Mouse (Mus musculus): ENCODE results near the gene Krt26. TPM values are rescaled to one million over a fixed set of nuclear protein-coding genes. Genes with fewer than 3 reads are reported as not detected.
A peak's percentile ranks its signal among the peaks of the same experiment; 100 is the strongest.

Krt26 gene
- polyA plus RNA-seq (2011; ENCODE audit: insufficient read depth, insufficient read length, low read depth, missing spikeins): not detected in 2 replicates

DNA sequence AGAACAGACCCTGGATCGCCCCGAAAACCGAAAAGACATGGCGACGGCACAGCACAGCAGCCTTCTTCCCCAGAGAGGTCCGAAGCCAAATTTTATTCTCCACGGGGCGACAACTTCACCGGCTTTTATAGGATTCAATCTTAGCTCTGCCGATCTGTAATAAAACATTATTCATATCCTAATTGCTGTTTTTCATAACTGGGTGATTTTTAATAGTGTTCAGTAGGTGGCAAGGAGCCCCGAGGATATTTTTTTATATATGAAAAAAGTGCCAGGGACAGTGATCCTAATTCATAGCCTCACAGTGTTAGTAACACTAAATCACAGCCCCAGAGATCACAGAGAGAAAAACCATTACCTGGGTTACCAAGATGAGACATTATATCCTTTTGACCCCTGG, at the start of gene Krt26:
TSS of gene Krt26 (minus strand) at position 101 of the 400 bp plus-strand sequence.
- H3K4me3 ChIP-seq (ENCODE audit: low read depth, low read length): no peak within 1 kb of the TSS
- no peaks in the 10 kb centered on the region for H3K27me3 ChIP-seq (ENCODE audit: control insufficient read depth, insufficient read depth, low read length, poor library complexity, severe bottlenecking)
- H3K36me3 ChIP-seq (ENCODE audit: control insufficient read depth, insufficient read depth, low read length, poor library complexity, severe bottlenecking): no peaks in the 10 kb centered on the region
- no peak within 1 kb of the TSS for H3K27ac ChIP-seq (ENCODE audit: insufficient read depth, low read length)
- no peaks in the 10 kb centered on the region for H3K9me3 ChIP-seq (replicated peaks; ENCODE audit: control insufficient read depth, insufficient read depth, low read length, poor library complexity, severe bottlenecking)
- TF ChIP-seq POLR2A (IDR thresholded peaks at IDR 0.05; ENCODE audit: insufficient read depth, low read length): no peak
- TF ChIP-seq CTCF (IDR thresholded peaks at IDR 0.05; ENCODE audit: low read depth, low read length): no peak
- TF ChIP-seq EP300 (IDR thresholded peaks at IDR 0.05; ENCODE audit: insufficient read depth, low read depth, low read length): no peak
- no peaks in the 10 kb centered on the region for H3K4me1 ChIP-seq (ENCODE audit: control insufficient read depth, insufficient read depth, low read length)
- H3K9ac ChIP-seq (ENCODE audit: low read depth, poor library complexity, severe bottlenecking): no peak within 1 kb of the TSS

DNA sequence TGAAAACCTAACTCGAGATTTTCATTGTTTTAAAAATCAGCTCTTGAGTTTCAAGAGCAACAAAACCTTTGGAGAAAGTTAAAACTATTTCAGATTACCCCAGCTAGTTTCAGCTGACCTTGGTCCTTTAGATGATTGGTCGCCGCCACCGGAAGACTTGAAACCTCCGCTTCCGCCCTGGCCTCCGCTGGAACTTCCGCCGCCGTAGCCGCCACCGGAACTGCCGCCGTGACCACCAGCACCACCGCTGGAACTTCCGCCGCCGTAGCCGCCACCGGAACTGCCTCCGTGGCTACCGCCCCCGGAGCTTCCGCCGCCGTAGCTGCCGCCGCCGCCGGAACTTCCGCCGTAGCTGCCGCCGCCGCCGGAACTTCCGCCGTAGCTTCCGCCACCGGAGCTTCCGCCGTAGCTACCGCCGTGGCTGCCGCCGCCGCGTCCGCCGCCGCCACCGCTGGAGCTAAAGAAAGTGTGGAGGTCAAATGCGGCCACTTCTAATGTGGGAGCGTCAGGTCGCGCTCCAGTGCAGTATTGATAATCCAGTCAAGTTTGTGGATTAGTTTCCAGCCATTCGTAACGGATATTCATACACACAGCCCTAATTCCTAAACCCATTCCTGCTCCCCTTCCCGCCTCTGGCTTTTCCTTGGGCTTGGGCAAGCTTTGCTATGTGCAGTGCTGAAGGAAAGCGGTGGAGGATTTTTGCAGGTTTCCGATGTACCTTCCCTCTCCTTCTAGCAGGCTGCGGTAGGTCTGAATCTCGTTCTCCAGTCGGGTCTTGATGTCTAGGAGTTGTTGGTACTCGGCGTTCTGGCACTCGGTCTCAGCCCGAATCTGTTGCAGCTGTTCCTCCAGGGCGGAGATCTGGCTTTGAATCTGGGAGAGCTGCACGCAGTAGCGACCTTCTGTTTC, 48.3 kb upstream of the Krt26 start:
- TF ChIP-seq CTCF (IDR thresholded peaks at IDR 0.05; ENCODE audit: low read depth, low read length): no peak
- no peak for TF ChIP-seq EP300 (IDR thresholded peaks at IDR 0.05; ENCODE audit: insufficient read depth, low read depth, low read length)
- TF ChIP-seq POLR2A (IDR thresholded peaks at IDR 0.05; ENCODE audit: insufficient read depth, low read length): no peak
- Histone ChIP-seq H3K27ac (ENCODE audit: insufficient read depth, low read length) (peak overlapping the region; percentile 99), H3K36me3 (ENCODE audit: control insufficient read depth, insufficient read depth, low read length, poor library complexity, severe bottlenecking) (no peaks in the 10 kb centered on the region), H3K4me1 (ENCODE audit: control insufficient read depth, insufficient read depth, low read length) (no peaks in the 10 kb centered on the region), H3K9ac (ENCODE audit: low read depth, poor library complexity, severe bottlenecking) (peak overlapping the region; percentile 95), H3K27me3 (ENCODE audit: control insufficient read depth, insufficient read depth, low read length, poor library complexity, severe bottlenecking) (no peaks in the 10 kb centered on the region), H3K4me3 (ENCODE audit: low read depth, low read length) (peak overlapping the region; percentile 98), H3K9me3 (replicated peaks; ENCODE audit: control insufficient read depth, insufficient read depth, low read length, poor library complexity, severe bottlenecking) (no peaks in the 10 kb centered on the region)

DNA sequence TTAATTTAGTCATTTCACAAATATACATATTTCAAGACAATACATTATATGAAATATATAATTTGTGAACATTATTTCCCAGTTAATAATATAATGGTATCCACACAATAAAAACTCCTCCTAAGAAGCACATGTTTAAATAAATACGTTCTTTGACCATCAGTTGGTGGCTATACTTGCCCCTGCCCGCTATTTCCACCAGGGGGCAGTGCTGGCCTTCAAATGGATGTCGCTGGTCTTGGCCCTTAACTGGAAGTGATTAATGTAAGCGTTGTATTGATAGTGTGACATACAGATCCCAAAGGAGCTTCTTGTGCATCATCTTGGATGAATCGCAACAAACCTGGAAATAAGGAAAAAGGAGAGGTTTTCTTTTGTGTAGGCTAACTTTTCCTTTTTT, 41.8 kb upstream of the Krt26 start:
- no peak overlapping the region for H3K4me3 ChIP-seq (ENCODE audit: low read depth, low read length)
- no peak overlapping the region for H3K27ac ChIP-seq (ENCODE audit: insufficient read depth, low read length)
- H3K9ac ChIP-seq (ENCODE audit: low read depth, poor library complexity, severe bottlenecking): no peak overlapping the region
- no peaks in the 10 kb centered on the region for H3K9me3 ChIP-seq (replicated peaks; ENCODE audit: control insufficient read depth, insufficient read depth, low read length, poor library complexity, severe bottlenecking)
- H3K4me1 ChIP-seq (ENCODE audit: control insufficient read depth, insufficient read depth, low read length): no peaks in the 10 kb centered on the region
- H3K36me3 ChIP-seq (ENCODE audit: control insufficient read depth, insufficient read depth, low read length, poor library complexity, severe bottlenecking): no peaks in the 10 kb centered on the region
- TF ChIP-seq POLR2A (IDR thresholded peaks at IDR 0.05; ENCODE audit: insufficient read depth, low read length): no peak
- TF ChIP-seq CTCF (IDR thresholded peaks at IDR 0.05; ENCODE audit: low read depth, low read length): peak; percentile 81
- TF ChIP-seq EP300 (IDR thresholded peaks at IDR 0.05; ENCODE audit: insufficient read depth, low read depth, low read length): no peak
- H3K27me3 ChIP-seq (ENCODE audit: control insufficient read depth, insufficient read depth, low read length, poor library complexity, severe bottlenecking): no peaks in the 10 kb centered on the region

DNA sequence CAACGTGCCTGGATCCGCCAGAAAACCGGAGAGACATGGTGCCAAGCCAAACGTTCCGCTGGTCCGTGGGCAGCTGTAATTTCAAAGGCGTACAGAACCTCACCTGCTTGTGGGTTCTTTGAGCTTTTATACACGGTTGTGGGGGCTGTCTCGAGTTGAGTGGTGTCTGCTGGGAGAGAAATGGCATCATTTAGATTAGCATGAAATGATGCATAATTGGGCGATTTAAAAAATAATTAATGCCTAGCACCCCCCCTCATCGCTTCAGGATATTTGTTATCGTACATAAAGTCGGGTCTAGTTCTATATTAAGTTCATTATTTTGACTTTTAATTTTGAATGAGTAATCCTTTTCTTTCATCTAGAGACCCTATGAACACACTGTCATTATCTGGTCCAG, 37.0 kb upstream of the Krt26 start, which contains the start of gene Krt28:
TSS of gene Krt28 (minus strand) at position 101 of the 400 bp plus-strand sequence.
- H3K4me3 ChIP-seq (ENCODE audit: low read depth, low read length): no peak within 1 kb of the TSS
- no peaks in the 10 kb centered on the region for H3K4me1 ChIP-seq (ENCODE audit: control insufficient read depth, insufficient read depth, low read length)
- no peak within 1 kb of the TSS for H3K9ac ChIP-seq (ENCODE audit: low read depth, poor library complexity, severe bottlenecking)
- no peak for TF ChIP-seq EP300 (IDR thresholded peaks at IDR 0.05; ENCODE audit: insufficient read depth, low read depth, low read length)
- no peak for TF ChIP-seq CTCF (IDR thresholded peaks at IDR 0.05; ENCODE audit: low read depth, low read length)
- no peak for TF ChIP-seq POLR2A (IDR thresholded peaks at IDR 0.05; ENCODE audit: insufficient read depth, low read length)
- no peaks in the 10 kb centered on the region for H3K36me3 ChIP-seq (ENCODE audit: control insufficient read depth, insufficient read depth, low read length, poor library complexity, severe bottlenecking)
- H3K9me3 ChIP-seq (replicated peaks; ENCODE audit: control insufficient read depth, insufficient read depth, low read length, poor library complexity, severe bottlenecking): no peaks in the 10 kb centered on the region
- H3K27me3 ChIP-seq (ENCODE audit: control insufficient read depth, insufficient read depth, low read length, poor library complexity, severe bottlenecking): no peaks in the 10 kb centered on the region
- no peak within 1 kb of the TSS for H3K27ac ChIP-seq (ENCODE audit: insufficient read depth, low read length)

DNA sequence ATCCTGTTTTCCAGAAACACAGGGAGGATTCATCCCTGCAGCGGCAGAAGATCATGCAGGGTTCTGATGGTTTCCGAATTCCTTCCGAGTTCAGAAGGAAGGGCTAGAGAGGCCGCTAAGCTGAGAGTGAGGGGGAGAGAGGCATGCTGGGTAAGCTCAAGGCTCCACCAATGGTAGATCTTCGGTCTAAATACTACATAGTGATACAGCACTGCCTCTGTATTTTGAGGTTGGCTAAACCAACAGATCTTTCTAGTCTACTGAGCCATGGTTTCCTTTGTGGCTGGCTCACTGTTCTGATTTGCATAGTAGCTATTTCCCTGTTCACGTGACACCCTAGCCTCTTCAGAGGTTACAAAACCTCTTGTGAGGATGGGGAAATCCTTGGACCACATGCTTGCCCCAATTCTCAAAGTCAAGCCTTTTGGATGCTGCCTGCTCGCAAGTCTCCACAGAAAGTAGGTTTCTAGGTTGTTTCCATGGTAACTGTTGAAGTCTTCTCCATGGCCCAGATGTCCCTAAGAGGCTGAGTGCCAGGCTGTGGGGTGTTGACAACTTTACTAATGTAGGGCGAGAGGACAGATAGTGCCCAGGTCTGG, 32.2 kb upstream of the Krt26 start:
- H3K27me3 ChIP-seq (ENCODE audit: control insufficient read depth, insufficient read depth, low read length, poor library complexity, severe bottlenecking): no peaks in the 10 kb centered on the region
- no peaks in the 10 kb centered on the region for H3K9me3 ChIP-seq (replicated peaks; ENCODE audit: control insufficient read depth, insufficient read depth, low read length, poor library complexity, severe bottlenecking)
- TF ChIP-seq CTCF (IDR thresholded peaks at IDR 0.05; ENCODE audit: low read depth, low read length): no peak
- no peak for TF ChIP-seq EP300 (IDR thresholded peaks at IDR 0.05; ENCODE audit: insufficient read depth, low read depth, low read length)
- no peak for TF ChIP-seq POLR2A (IDR thresholded peaks at IDR 0.05; ENCODE audit: insufficient read depth, low read length)
- H3K36me3 ChIP-seq (ENCODE audit: control insufficient read depth, insufficient read depth, low read length, poor library complexity, severe bottlenecking): no peaks in the 10 kb centered on the region
- H3K4me1 ChIP-seq (ENCODE audit: control insufficient read depth, insufficient read depth, low read length): no peaks in the 10 kb centered on the region
- H3K9ac ChIP-seq (ENCODE audit: low read depth, poor library complexity, severe bottlenecking): no peak overlapping the region
- no peak overlapping the region for H3K27ac ChIP-seq (ENCODE audit: insufficient read depth, low read length)
- H3K4me3 ChIP-seq (ENCODE audit: low read depth, low read length): no peak overlapping the region

DNA sequence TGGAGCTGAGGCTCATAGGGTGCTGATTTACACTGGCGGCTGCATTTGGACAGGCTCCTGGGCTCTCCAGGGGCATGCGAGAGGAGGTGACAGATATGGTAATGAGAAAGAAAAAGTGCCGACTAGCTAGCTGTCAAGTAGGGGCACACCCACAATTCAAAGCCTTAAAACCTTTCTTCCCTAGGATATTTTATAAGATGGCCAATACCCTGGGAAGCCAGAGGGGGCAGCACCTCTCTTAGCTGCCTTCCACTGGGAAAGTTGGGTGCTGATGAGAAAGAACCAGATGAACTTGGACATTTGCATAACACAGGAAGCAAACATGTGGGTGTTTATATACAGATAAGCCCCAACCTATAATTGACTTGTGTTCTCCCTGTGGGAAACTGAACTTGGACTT, 31.5 kb upstream of the Krt26 start:
- Histone ChIP-seq H3K36me3 (ENCODE audit: control insufficient read depth, insufficient read depth, low read length, poor library complexity, severe bottlenecking) (no peaks in the 10 kb centered on the region), H3K9ac (ENCODE audit: low read depth, poor library complexity, severe bottlenecking) (no peak overlapping the region), H3K4me3 (ENCODE audit: low read depth, low read length) (no peak overlapping the region), H3K9me3 (replicated peaks; ENCODE audit: control insufficient read depth, insufficient read depth, low read length, poor library complexity, severe bottlenecking) (no peaks in the 10 kb centered on the region), H3K27ac (ENCODE audit: insufficient read depth, low read length) (no peak overlapping the region), H3K4me1 (ENCODE audit: control insufficient read depth, insufficient read depth, low read length) (no peaks in the 10 kb centered on the region), H3K27me3 (ENCODE audit: control insufficient read depth, insufficient read depth, low read length, poor library complexity, severe bottlenecking) (no peaks in the 10 kb centered on the region)
- TF ChIP-seq CTCF (IDR thresholded peaks at IDR 0.05; ENCODE audit: low read depth, low read length) (peak; percentile 54), EP300 (IDR thresholded peaks at IDR 0.05; ENCODE audit: insufficient read depth, low read depth, low read length) (no peak), POLR2A (IDR thresholded peaks at IDR 0.05; ENCODE audit: insufficient read depth, low read length) (no peak)

All from ES-Bruce4 (cell line).